Mouse (Mus musculus): ENCODE measurements around the gene Sorbs1. TPM values are rescaled to one million over a fixed set of nuclear protein-coding genes. Genes with fewer than 3 reads are reported as not detected.

Sorbs1 gene
- total and polyA plus RNA-seq, 3 experiments = 2.1 to 6.2 (median 3.6) TPM

- no peaks in the 10 kb centered on the region for H3K27me3 ChIP-seq (replicated peaks)
- dilution Hi-C loops (cut with MboI; ENCODE audit: extremely low pct_ligation_motif_present, extremely low pct_unique_long_range_greater_than_20kb, low sequenced_read_pairs) = no loop called here
- peak; percentile 85 for DNase-seq (ENCODE audit: extremely low read depth)
- peaks cover 0 to 3% of the 10 kb centered on the region in 2 experiments; a peak in 1 of 4 replicates for H3K4me1 ChIP-seq (ENCODE audit: control insufficient read depth in 1 of 2, insufficient read depth in 2 of 2)
- peaks cover 0 to 5% of the 10 kb centered on the region in 2 experiments for H3K36me3 ChIP-seq (replicated peaks in 1 of 2; ENCODE audit: control insufficient read depth in 1 of 2, insufficient read depth in 1 of 2, low read length in 1 of 2)
- in situ Hi-C loops (cut with MboI; ENCODE audit: low pct_ligation_motif_present, low pct_unique_long_range_greater_than_20kb, low sequenced_read_pairs) = loop anchor here (5.0 to 10.0 kb wide), 2 partner anchors 37 to 199 kb away; no protein-coding TSS in a partner anchor
- no peak for TF ChIP-seq MXI1 (IDR thresholded peaks at IDR 0.05; ENCODE audit: low read depth, low read length)
- peak; percentile 58 for TF ChIP-seq SMC3 (IDR thresholded peaks at IDR 0.05; ENCODE audit: low read depth, low read length)
- TF ChIP-seq ZKSCAN1 (IDR thresholded peaks at IDR 0.05; ENCODE audit: borderline replicate concordance, low read depth, low read length) = no peak
- TF ChIP-seq CTCF (conservative IDR thresholded peaks at IDR 0.05 in 1 of 2, IDR thresholded peaks at IDR 0.05 in 1 of 2; ENCODE audit: low read depth in 2 of 2, low read length in 2 of 2) = peak; percentile 87 to 99
- TF ChIP-seq BHLHE40 (IDR thresholded peaks at IDR 0.05; ENCODE audit: low read depth, low read length) = no peak
- TF ChIP-seq ZNF384 (IDR thresholded peaks at IDR 0.05; ENCODE audit: low read depth, low read length) = no peak
- TF ChIP-seq IRF4 (IDR thresholded peaks at IDR 0.05; ENCODE audit: low read depth, low read length) = no peak
- no peak for TF ChIP-seq MAFK (IDR thresholded peaks at IDR 0.05; ENCODE audit: insufficient replicate concordance, low read length)
- no peak for TF ChIP-seq CHD2 (IDR thresholded peaks at IDR 0.05; ENCODE audit: low read length)
- TF ChIP-seq RAD21 (IDR thresholded peaks at IDR 0.05; ENCODE audit: low read depth, low read length) = peak; percentile 60
- TF ChIP-seq MYC (IDR thresholded peaks at IDR 0.05; ENCODE audit: low read depth, low read length) = peak; percentile 83
- TF ChIP-seq HCFC1 (IDR thresholded peaks at IDR 0.05; ENCODE audit: low read depth, low read length) = 0 out of 2 replicates have a peak, but pooled peaks have one; percentile 15
- peak; percentile 61; the same call in 1 of the 2 replicates for TF ChIP-seq MAX (IDR thresholded peaks at IDR 0.05; ENCODE audit: low read length)
- TF ChIP-seq NELFE (IDR thresholded peaks at IDR 0.05; ENCODE audit: low read depth, low read length) = 0 out of 2 replicates have a peak, but pooled peaks have one; percentile 11
- TF ChIP-seq ELF1 (IDR thresholded peaks at IDR 0.05; ENCODE audit: low read depth, low read length) = peak; percentile 83
- no peak for TF ChIP-seq SIN3A (IDR thresholded peaks at IDR 0.05; ENCODE audit: low read length)
- H3K9me3 ChIP-seq (replicated peaks; ENCODE audit: low read length) = no peaks in the 10 kb centered on the region
- H3K9ac ChIP-seq (ENCODE audit: insufficient read depth, low read depth) = no peak overlapping the region
- H3K4me3 ChIP-seq (replicated peaks in 1 of 3; ENCODE audit: low read depth in 2 of 3, low read length in 2 of 3, poor library complexity in 1 of 3) = no peak overlapping the region
- H3K79me2 ChIP-seq (replicated peaks; ENCODE audit: control insufficient read depth, extremely low read depth, insufficient read depth, poor library complexity, severe bottlenecking) = no peaks in the 10 kb centered on the region
- H3K4me2 ChIP-seq (ENCODE audit: insufficient read depth, low read depth, poor library complexity, severe bottlenecking) = no peak overlapping the region
- no peak overlapping the region for H3K27ac ChIP-seq (ENCODE audit: insufficient read depth, low read depth)
Measured at GRCm38 (mm10) chr19:40345684-40346083, 167.9 kb downstream of the Sorbs1 start.

- H3K27me3 ChIP-seq (replicated peaks) = no peaks in the 10 kb centered on the region
- in situ Hi-C loops (cut with MboI; ENCODE audit: low pct_ligation_motif_present, low pct_unique_long_range_greater_than_20kb, low sequenced_read_pairs) = loop anchor here (10.0 kb wide), 1 partner anchor 202 kb away; no protein-coding TSS in a partner anchor
- no peaks in the 10 kb centered on the region for H3K9me3 ChIP-seq (replicated peaks; ENCODE audit: low read length)
- no peaks in the 10 kb centered on the region for H3K79me2 ChIP-seq (replicated peaks; ENCODE audit: control insufficient read depth, extremely low read depth, insufficient read depth, poor library complexity, severe bottlenecking)
- no peak overlapping the region for H3K9ac ChIP-seq (ENCODE audit: insufficient read depth, low read depth)
- peaks cover 0 to 3% of the 10 kb centered on the region in 2 experiments for H3K36me3 ChIP-seq (replicated peaks in 1 of 2; ENCODE audit: control insufficient read depth in 1 of 2, insufficient read depth in 1 of 2, low read length in 1 of 2)
- no peak overlapping the region for H3K4me3 ChIP-seq (replicated peaks in 1 of 3; ENCODE audit: low read depth in 2 of 3, low read length in 2 of 3, poor library complexity in 1 of 3)
- no peak overlapping the region for H3K4me2 ChIP-seq (ENCODE audit: insufficient read depth, low read depth, poor library complexity, severe bottlenecking)
- H3K27ac ChIP-seq (ENCODE audit: insufficient read depth, low read depth) = no peak overlapping the region
- H3K4me1 ChIP-seq (ENCODE audit: control insufficient read depth in 1 of 2, insufficient read depth in 2 of 2) = peaks cover 0 to 3% of the 10 kb centered on the region in 2 experiments; a peak in 1 of 4 replicates
- dilution Hi-C loops (cut with MboI; ENCODE audit: extremely low pct_ligation_motif_present, extremely low pct_unique_long_range_greater_than_20kb, low sequenced_read_pairs) = no loop called here
- DNase-seq (ENCODE audit: extremely low read depth) = peak; percentile 80
- TF ChIP-seq CTCF (conservative IDR thresholded peaks at IDR 0.05 in 1 of 2, IDR thresholded peaks at IDR 0.05 in 1 of 2; ENCODE audit: low read depth in 2 of 2, low read length in 2 of 2) = peak; percentile 84 to 95
- TF ChIP-seq ZC3H11A (IDR thresholded peaks at IDR 0.05; ENCODE audit: low read depth, low read length) = peak; percentile 7; the same call in 1 of the 2 replicates
- peak; percentile 94 for TF ChIP-seq RAD21 (IDR thresholded peaks at IDR 0.05; ENCODE audit: low read depth, low read length)
- TF ChIP-seq SMC3 (IDR thresholded peaks at IDR 0.05; ENCODE audit: low read depth, low read length) = peak; percentile 82
- TF ChIP-seq CHD2 (IDR thresholded peaks at IDR 0.05; ENCODE audit: low read length) = no peak
Measured at GRCm38 (mm10) chr19:40343018-40343417, 170.6 kb downstream of the Sorbs1 start.

Measured in CH12.LX (cell line).